Mouse (Mus musculus) thymus, adult 2 months (tissue): ENCODE results near the gene Fam71f2.

Source experiments
- CTCF ChIP-seq: fragments of 200-500 bp; IDR thresholded peaks from 2 replicates; pipeline ENCODE4 v1.5.1; 2012; ENCODE audit warnings: mild to moderate bottlenecking, control low read depth, low read length, moderate library complexity, borderline replicate concordance; ENCODE audit not compliant: control insufficient read depth, poor library complexity, insufficient read depth; ENCODE audit errors: extremely low read depth
- POLR2A ChIP-seq: fragments of 200-500 bp; IDR thresholded peaks from 2 replicates; pipeline ENCODE4 v1.6.1; 2012; ENCODE audit warnings: mild to moderate bottlenecking, low read length, control low read depth, moderate library complexity; ENCODE audit not compliant: control insufficient read depth, poor library complexity, insufficient read depth; ENCODE audit errors: extremely low read depth

DNA sequence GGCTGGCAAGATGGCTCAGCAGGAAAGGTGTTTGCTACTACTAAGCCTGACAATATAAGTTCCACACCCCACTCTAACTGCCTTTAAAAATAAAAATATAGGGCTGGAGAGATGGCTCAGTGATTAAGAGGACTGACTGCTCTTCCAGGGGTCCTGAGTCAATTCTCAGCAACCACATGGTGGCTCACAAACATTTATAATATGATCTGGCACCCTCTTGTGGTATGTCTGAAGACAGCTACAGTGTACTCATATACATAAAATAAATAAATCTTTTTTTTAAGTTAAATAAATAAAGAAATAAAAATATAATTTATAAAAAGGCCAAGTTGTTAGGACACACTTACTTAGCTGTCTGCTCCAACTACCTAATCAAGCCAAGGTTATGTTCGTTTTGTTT is 37.1 kb upstream of the Fam71f2 start:
- TF ChIP-seq CTCF (no peak), POLR2A (no peak)
